15 mouse cellular contexts compared by ENCODE assay signal in genomic region chr11:35919383-35919782, GRCm38 (mm10).
A peak's percentile ranks its signal among the peaks of the same experiment; 100 is the strongest.
DNase-seq lines count a peak whose midpoint lies in the region; ATAC-seq and TF ChIP-seq lines count a peak whose summit lies in the region.
"Had no signal": no experiment of that assay in that cellular context is flagged by ENCODE, and none has a peak within 500 bp of the region (broad histone marks: within the 10 kb centered on the region; RNA-seq: fewer than 3 reads in every experiment).

No protein-coding gene starts in this region.

- no peaks in the 10 kb centered on the region for H3K27me3 ChIP-seq in liver, adult 2 months (ENCODE audit: control insufficient read depth, insufficient read depth, low read length)
- no peaks in the 10 kb centered on the region for H3K27me3 ChIP-seq in neural tube, embryonic 13.5 days
- H3K27me3 ChIP-seq: liver, embryonic 13.5 days; Patski had no signal

- no peak overlapping the region for H3K4me2 ChIP-seq in neural tube, embryonic 13.5 days
- H3K4me2 ChIP-seq: liver, embryonic 13.5 days had no signal

- ATAC-seq in frontal cortex, adult (ENCODE audit: low TSS enrichment): peak; percentile 73
- no peak for ATAC-seq in neural tube, embryonic 13.5 days (ENCODE audit: low read depth)

- peaks cover 17% of the 10 kb centered on the region for H3K79me2 ChIP-seq in liver, adult 2 months (ENCODE audit: control insufficient read depth, insufficient read depth, low read length)

- peak overlapping the region; percentile 87 for H3K27ac ChIP-seq in liver, adult 2 months (replicated peaks; ENCODE audit: insufficient read depth, low read depth, low read length)
- H3K27ac ChIP-seq in neural tube, embryonic 13.5 days (replicated peaks): 0 out of 2 replicates have a peak overlapping the region, but pooled peaks have one; percentile 38
- H3K27ac ChIP-seq: heart, adult 2 months; liver, embryonic 13.5 days had no signal

- H3K9ac ChIP-seq in liver, adult 2 months (ENCODE audit: low read depth, low read length): peak overlapping the region; percentile 69
- H3K9ac ChIP-seq in neural tube, embryonic 13.5 days: no peak overlapping the region
- H3K9ac ChIP-seq: liver, embryonic 13.5 days had no signal

- no peaks in the 10 kb centered on the region for H3K36me3 ChIP-seq in liver, adult 2 months (ENCODE audit: control insufficient read depth, insufficient read depth, low read length)
- no peaks in the 10 kb centered on the region for H3K36me3 ChIP-seq in neural tube, embryonic 13.5 days
- H3K36me3 ChIP-seq: liver, embryonic 13.5 days had no signal

- DNase-seq in frontal cortex, postnatal 10 days (ENCODE audit: low spot score in 2 of 2): no peak
- DNase-seq in liver, adult 2 months (ENCODE audit: extremely low read depth, low read depth, low spot score): no peak
- no peak for DNase-seq in liver
- no peak for DNase-seq in neural tube, embryonic 10.5 days (ENCODE audit: extremely low spot score, low spot score)
- DNase-seq in heart, adult 8-10 months (ENCODE audit: low spot score): no peak
- DNase-seq: cerebellum, adult 11 months; cerebellum, postnatal 25 days; heart, adult 2 months; layer of hippocampus, postnatal 36 days; liver, embryonic 13.5 days; thymus, postnatal 25 days had no signal

- no peaks in the 10 kb centered on the region for H3K9me3 ChIP-seq in neural tube, embryonic 13.5 days
- H3K9me3 ChIP-seq: liver, embryonic 13.5 days had no signal

- H3K4me3 ChIP-seq in liver, adult 2 months (ENCODE audit: insufficient read depth, low read depth, low read length): no peak overlapping the region
- no peak overlapping the region for H3K4me3 ChIP-seq in neural tube, embryonic 13.5 days
- H3K4me3 ChIP-seq: heart, adult 2 months; liver, embryonic 13.5 days; myocyte had no signal

- no peak for TF ChIP-seq CTCF in liver, adult 2 months (IDR thresholded peaks at IDR 0.05; ENCODE audit: low read depth, low read length)

- TF ChIP-seq POLR2A in liver, adult 2 months (IDR thresholded peaks at IDR 0.05; ENCODE audit: extremely low read depth, insufficient read depth, low read length): no peak

- peaks cover 66% of the 10 kb centered on the region for H3K4me1 ChIP-seq in liver, adult 2 months (ENCODE audit: control insufficient read depth, insufficient read depth, low read length)
- peaks cover 33% of the 10 kb centered on the region for H3K4me1 ChIP-seq in neural tube, embryonic 13.5 days (replicated peaks)

- WGBS in liver, adult 2 months: 40% methylated on average over 2 of the region's 2 CpGs
- 65% methylated on average over 2 of the region's 2 CpGs for WGBS in neural tube, embryonic 13.5 days
